Mouse (Mus musculus) CH12.LX (cell line): ENCODE measurements around the gene Tmem218.

Experiments
- CTCF ChIP-seq, 2 experiments: IDR thresholded peaks in 1 of 2; conservative IDR thresholded peaks in 1 of 2; 2 replicates each; pipeline ENCODE4 v1.5.1; 2011 to 2012; ENCODE audit warnings: low read depth in 2 of 2, low read length in 2 of 2, improper control_type of control experiment in 1 of 2, inconsistent platforms in 1 of 2, mild to moderate bottlenecking in 1 of 2, moderate library complexity in 1 of 2
- E2F4 ChIP-seq: IDR thresholded peaks from 2 replicates; pipeline ENCODE4 v1.6.1; 2011; ENCODE audit warnings: low read depth, low read length, improper control_type of control experiment; ENCODE audit not compliant: insufficient replicate concordance
- ELF1 ChIP-seq: IDR thresholded peaks from 2 replicates; pipeline ENCODE4 v1.6.1; 2014; ENCODE audit warnings: low read depth, mild to moderate bottlenecking, inconsistent platforms, low read length, improper control_type of control experiment
- EP300 ChIP-seq: IDR thresholded peaks from 2 replicates; pipeline ENCODE4 v1.6.1; 2011; ENCODE audit warnings: low read length, improper control_type of control experiment
- IRF4 ChIP-seq: IDR thresholded peaks from 2 replicates; pipeline ENCODE4 v1.6.1; 2014; ENCODE audit warnings: low read depth, mild to moderate bottlenecking, inconsistent platforms, low read length, improper control_type of control experiment
- MAFK ChIP-seq: IDR thresholded peaks from 2 replicates; pipeline ENCODE4 v1.6.1; 2011; ENCODE audit warnings: low read length, improper control_type of control experiment; ENCODE audit not compliant: insufficient replicate concordance
- MAX ChIP-seq: IDR thresholded peaks from 2 replicates; pipeline ENCODE4 v1.6.1; 2011; ENCODE audit warnings: low read length, improper control_type of control experiment
- MXI1 ChIP-seq: IDR thresholded peaks from 2 replicates; pipeline ENCODE4 v1.6.1; 2011; ENCODE audit warnings: mild to moderate bottlenecking, low read depth, low read length, improper control_type of control experiment
- MYC ChIP-seq: IDR thresholded peaks from 2 replicates; pipeline ENCODE4 v1.6.1; 2011; ENCODE audit warnings: low read depth, mild to moderate bottlenecking, improper control_type of control experiment, low read length
- NRF1 ChIP-seq: IDR thresholded peaks from 2 replicates; pipeline ENCODE4 v1.6.1; 2014; ENCODE audit warnings: low read depth, mild to moderate bottlenecking, inconsistent platforms, low read length, improper control_type of control experiment, moderate library complexity
- POLR2A ChIP-seq: IDR thresholded peaks from 2 replicates; pipeline ENCODE4 v1.6.1; 2011; ENCODE audit warnings: low read depth, mild to moderate bottlenecking, improper control_type of control experiment, low read length
- SMC3 ChIP-seq: IDR thresholded peaks from 2 replicates; pipeline ENCODE4 v1.6.1; 2011; ENCODE audit warnings: low read depth, low read length, improper control_type of control experiment
- USF1 ChIP-seq: IDR thresholded peaks from 2 replicates; pipeline ENCODE4 v1.6.1; 2014; ENCODE audit warnings: low read depth, mild to moderate bottlenecking, inconsistent platforms, low read length, improper control_type of control experiment
- ZC3H11A ChIP-seq: IDR thresholded peaks from 2 replicates; pipeline ENCODE4 v1.6.1; 2012; ENCODE audit warnings: low read depth, mild to moderate bottlenecking, inconsistent platforms, low read length, improper control_type of control experiment

GRCm38 (mm10) chr9:37250631-37251030 lies 42.6 kb downstream of the Tmem218 start:
- no peak for TF ChIP-seq EP300
- TF ChIP-seq CTCF (conservative IDR thresholded peaks at IDR 0.05 in 1 of 2, IDR thresholded peaks at IDR 0.05 in 1 of 2; ENCODE audit: low read depth in 2 of 2, low read length in 2 of 2), result no peak
- TF ChIP-seq E2F4, result no peak
- TF ChIP-seq MAFK, result no peak
- no peak for TF ChIP-seq POLR2A
- no peak for TF ChIP-seq MAX
- no peak for TF ChIP-seq ZC3H11A
- TF ChIP-seq MXI1, result no peak
- TF ChIP-seq ELF1, result no peak
- no peak for TF ChIP-seq IRF4
- TF ChIP-seq USF1, result no peak
- no peak for TF ChIP-seq NRF1
- TF ChIP-seq MYC, result no peak
- no peak for TF ChIP-seq SMC3
